Mouse (Mus musculus): ENCODE measurements around the gene Pmfbp1.
A peak's percentile ranks its signal among the peaks of the same experiment; 100 is the strongest.

DNA sequence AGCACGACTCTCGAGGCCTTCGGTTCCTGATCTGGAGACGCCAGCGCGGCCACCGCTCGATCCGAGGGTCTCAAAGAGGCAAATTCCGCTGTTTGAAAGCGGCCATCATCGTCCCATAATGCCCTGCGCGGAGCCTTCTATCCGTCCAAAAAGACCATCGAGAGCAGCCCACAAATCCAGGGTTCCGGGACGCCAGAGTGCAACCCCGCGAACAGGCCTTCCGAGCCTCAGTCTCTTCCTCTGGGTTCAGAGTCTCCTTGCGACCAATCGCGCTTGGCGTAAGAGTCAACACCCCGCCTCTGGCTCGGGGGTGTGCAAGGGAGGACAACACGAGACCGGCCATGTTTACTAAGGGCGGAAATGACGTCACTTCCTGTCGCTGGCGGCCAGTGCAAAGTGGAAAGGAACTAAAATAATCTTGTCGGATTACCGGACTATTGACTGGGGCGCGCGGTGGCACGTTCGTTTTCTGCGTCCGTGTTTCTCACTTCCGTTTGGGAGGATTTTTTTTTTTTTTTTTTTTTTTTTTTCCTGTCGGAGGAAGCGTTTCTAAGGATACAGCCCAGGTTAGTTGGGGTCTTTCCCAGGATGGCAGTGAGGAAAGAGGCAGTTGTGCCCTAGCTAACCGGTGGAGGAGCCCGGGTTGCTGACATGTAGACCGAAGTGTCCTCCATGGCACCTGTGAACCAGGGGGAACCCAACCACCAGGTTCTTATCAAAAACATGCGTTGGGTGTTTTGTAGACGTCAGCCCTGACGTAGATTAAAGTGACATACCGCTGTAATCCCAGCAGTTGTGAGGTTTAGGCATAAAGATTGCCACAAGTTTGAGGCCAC, 71.9 kb downstream of the Pmfbp1 start, which contains the start of the genes Dhx38 and Txnl4b:
- TF ChIP-seq CTCF (IDR thresholded peaks at IDR 0.05; ENCODE audit: low read depth, low read length) (no peak), POLR2A (IDR thresholded peaks at IDR 0.05; ENCODE audit: extremely low read depth, insufficient read depth, low read length) (0 out of 2 replicates have a peak, but pooled peaks have one; percentile 34)

Data from liver, adult 2 months (tissue).